Mouse (Mus musculus): ENCODE measurements at regions not wholly inside any gene's neighbourhood (a gene's known extent, or its start where the extent isn't known, plus 50 kb on each side); places are given as distances from the start of the nearest gene placed in this dataset.
"Not testable (repeated sequence)": the region's sequence is repeated elsewhere in the genome, so short reads cannot be mapped to it uniquely, and the experiment has no call there.

- H3K79me2 ChIP-seq (ENCODE audit: control insufficient read depth, insufficient read depth, low read length): no peaks in the 10 kb centered on the region
- H3K36me3 ChIP-seq (ENCODE audit: control insufficient read depth, insufficient read depth, low read length): no peaks in the 10 kb centered on the region
- no peak overlapping the region for H3K9ac ChIP-seq (ENCODE audit: low read depth, low read length)
- no peaks in the 10 kb centered on the region for H3K4me1 ChIP-seq (ENCODE audit: control insufficient read depth, insufficient read depth, low read length)
- no peak overlapping the region for H3K27ac ChIP-seq (replicated peaks; ENCODE audit: insufficient read depth, low read depth, low read length)
- no peaks in the 10 kb centered on the region for H3K27me3 ChIP-seq (ENCODE audit: control insufficient read depth, insufficient read depth, low read length)
- WGBS: 65% methylated on average over 8 of the region's 8 CpGs
- DNase-seq (ENCODE audit: extremely low read depth, low read depth, low spot score): no peak
- TF ChIP-seq CTCF (IDR thresholded peaks at IDR 0.05; ENCODE audit: low read depth, low read length) (no peak), POLR2A (IDR thresholded peaks at IDR 0.05; ENCODE audit: extremely low read depth, insufficient read depth, low read length) (no peak)
- H3K4me3 ChIP-seq (ENCODE audit: insufficient read depth, low read depth, low read length): no peak overlapping the region
Observed at GRCm38 (mm10) chr11:12558176-12558575, 93.4 kb upstream of the Cobl start.

- Histone ChIP-seq H3K79me2 (ENCODE audit: control insufficient read depth, insufficient read depth, low read length) (no peaks in the 10 kb centered on the region), H3K27ac (replicated peaks; ENCODE audit: insufficient read depth, low read depth, low read length) (no peak overlapping the region), H3K4me1 (ENCODE audit: control insufficient read depth, insufficient read depth, low read length) (no peaks in the 10 kb centered on the region), H3K36me3 (ENCODE audit: control insufficient read depth, insufficient read depth, low read length) (no peaks in the 10 kb centered on the region), H3K27me3 (ENCODE audit: control insufficient read depth, insufficient read depth, low read length) (no peaks in the 10 kb centered on the region), H3K4me3 (ENCODE audit: insufficient read depth, low read depth, low read length) (no peak overlapping the region), H3K9ac (ENCODE audit: low read depth, low read length) (no peak overlapping the region)
- TF ChIP-seq CTCF (IDR thresholded peaks at IDR 0.05; ENCODE audit: low read depth, low read length): no peak
- no peak for TF ChIP-seq POLR2A (IDR thresholded peaks at IDR 0.05; ENCODE audit: extremely low read depth, insufficient read depth, low read length)
- 88% methylated on average over 1 of the region's 1 CpGs for WGBS
- DNase-seq (ENCODE audit: extremely low read depth, low read depth, low spot score): no peak
Observed at GRCm38 (mm10) chr11:12545771-12546170, 81.0 kb upstream of the Cobl start.

DNA sequence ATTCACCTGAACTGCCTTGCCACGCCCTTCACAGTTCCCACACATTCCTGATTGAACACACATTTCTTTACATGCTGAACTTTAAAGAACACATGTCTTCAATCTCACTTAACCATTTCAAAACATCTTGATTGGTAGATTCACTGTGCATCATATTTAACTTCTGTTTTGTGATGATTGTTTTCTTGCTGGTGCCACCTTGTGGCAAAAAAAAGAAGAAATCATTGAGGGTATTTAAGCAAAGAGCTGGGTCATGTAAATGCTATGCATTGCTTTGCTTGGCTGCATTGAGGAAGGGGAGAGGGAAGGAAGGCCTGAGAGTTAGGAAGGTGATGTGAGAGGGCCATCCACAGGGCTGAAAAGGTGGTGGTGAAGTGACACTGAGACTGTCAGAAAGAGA is 78.3 kb upstream of the Cobl start:
- Histone ChIP-seq H3K27ac (replicated peaks; ENCODE audit: insufficient read depth, low read depth, low read length) (no peak overlapping the region), H3K36me3 (ENCODE audit: control insufficient read depth, insufficient read depth, low read length) (no peaks in the 10 kb centered on the region), H3K4me1 (ENCODE audit: control insufficient read depth, insufficient read depth, low read length) (no peaks in the 10 kb centered on the region), H3K4me3 (ENCODE audit: insufficient read depth, low read depth, low read length) (no peak overlapping the region), H3K79me2 (ENCODE audit: control insufficient read depth, insufficient read depth, low read length) (no peaks in the 10 kb centered on the region), H3K9ac (ENCODE audit: low read depth, low read length) (no peak overlapping the region), H3K27me3 (ENCODE audit: control insufficient read depth, insufficient read depth, low read length) (no peaks in the 10 kb centered on the region)
- DNase-seq (ENCODE audit: extremely low read depth, low read depth, low spot score): no peak
- 35% methylated on average over 1 of the region's 1 CpGs for WGBS
- TF ChIP-seq POLR2A (IDR thresholded peaks at IDR 0.05; ENCODE audit: extremely low read depth, insufficient read depth, low read length): no peak
- TF ChIP-seq CTCF (IDR thresholded peaks at IDR 0.05; ENCODE audit: low read depth, low read length): no peak

GRCm38 (mm10) chr11:12540333-12540870 is 75.6 kb upstream of the Cobl start:
- WGBS: 61% methylated on average over 5 of the region's 5 CpGs
- DNase-seq (ENCODE audit: extremely low read depth, low read depth, low spot score): no peak
- Histone ChIP-seq H3K4me1 (ENCODE audit: control insufficient read depth, insufficient read depth, low read length) (no peaks in the 10 kb centered on the region), H3K9ac (ENCODE audit: low read depth, low read length) (no peak overlapping the region), H3K36me3 (ENCODE audit: control insufficient read depth, insufficient read depth, low read length) (no peaks in the 10 kb centered on the region), H3K27me3 (ENCODE audit: control insufficient read depth, insufficient read depth, low read length) (no peaks in the 10 kb centered on the region), H3K79me2 (ENCODE audit: control insufficient read depth, insufficient read depth, low read length) (no peaks in the 10 kb centered on the region), H3K27ac (replicated peaks; ENCODE audit: insufficient read depth, low read depth, low read length) (no peak overlapping the region), H3K4me3 (ENCODE audit: insufficient read depth, low read depth, low read length) (no peak overlapping the region)
- no peak for TF ChIP-seq POLR2A (IDR thresholded peaks at IDR 0.05; ENCODE audit: extremely low read depth, insufficient read depth, low read length)
- TF ChIP-seq CTCF (IDR thresholded peaks at IDR 0.05; ENCODE audit: low read depth, low read length): 0 out of 2 replicates have a peak, but pooled peaks have one; percentile 16

DNA sequence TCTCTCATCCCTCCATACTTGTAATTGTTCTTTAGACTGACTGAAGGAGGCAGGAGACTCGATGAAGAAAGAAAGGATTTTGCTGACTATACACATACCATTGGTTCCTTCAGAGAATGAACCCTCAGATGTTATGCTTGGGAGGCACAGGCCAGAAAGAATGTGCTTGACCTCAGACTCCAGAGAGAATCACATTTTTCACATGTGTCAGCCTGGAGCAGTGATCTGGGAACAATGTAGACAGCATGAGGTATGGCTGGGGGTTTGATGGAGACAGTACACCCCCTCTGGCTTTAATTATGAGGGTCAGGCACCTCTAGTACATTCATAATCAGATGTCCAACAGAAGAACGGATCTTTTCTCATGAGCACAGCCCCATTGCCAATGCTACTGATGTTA is 70.3 kb upstream of the Cobl start:
- no peaks in the 10 kb centered on the region for H3K4me1 ChIP-seq (ENCODE audit: control insufficient read depth, insufficient read depth, low read length)
- H3K4me3 ChIP-seq (ENCODE audit: insufficient read depth, low read depth, low read length): no peak overlapping the region
- no peaks in the 10 kb centered on the region for H3K36me3 ChIP-seq (ENCODE audit: control insufficient read depth, insufficient read depth, low read length)
- WGBS: 53% methylated on average over 2 of the region's 2 CpGs
- no peak for DNase-seq (ENCODE audit: extremely low read depth, low read depth, low spot score)
- no peak overlapping the region for H3K9ac ChIP-seq (ENCODE audit: low read depth, low read length)
- no peaks in the 10 kb centered on the region for H3K79me2 ChIP-seq (ENCODE audit: control insufficient read depth, insufficient read depth, low read length)
- TF ChIP-seq POLR2A (IDR thresholded peaks at IDR 0.05; ENCODE audit: extremely low read depth, insufficient read depth, low read length) (no peak), CTCF (IDR thresholded peaks at IDR 0.05; ENCODE audit: low read depth, low read length) (no peak)
- H3K27me3 ChIP-seq (ENCODE audit: control insufficient read depth, insufficient read depth, low read length): no peaks in the 10 kb centered on the region
- H3K27ac ChIP-seq (replicated peaks; ENCODE audit: insufficient read depth, low read depth, low read length): no peak overlapping the region

- H3K9ac ChIP-seq (ENCODE audit: low read depth, low read length): no peak overlapping the region
- DNase-seq (ENCODE audit: extremely low read depth, low read depth, low spot score): peak; percentile 70
- H3K4me1 ChIP-seq (ENCODE audit: control insufficient read depth, insufficient read depth, low read length): no peaks in the 10 kb centered on the region
- no peak overlapping the region for H3K27ac ChIP-seq (replicated peaks; ENCODE audit: insufficient read depth, low read depth, low read length)
- WGBS: 25% methylated on average over 3 of the region's 3 CpGs
- no peaks in the 10 kb centered on the region for H3K79me2 ChIP-seq (ENCODE audit: control insufficient read depth, insufficient read depth, low read length)
- no peak for TF ChIP-seq POLR2A (IDR thresholded peaks at IDR 0.05; ENCODE audit: extremely low read depth, insufficient read depth, low read length)
- peak; percentile 52 for TF ChIP-seq CTCF (IDR thresholded peaks at IDR 0.05; ENCODE audit: low read depth, low read length)
- H3K4me3 ChIP-seq (ENCODE audit: insufficient read depth, low read depth, low read length): no peak overlapping the region
- no peaks in the 10 kb centered on the region for H3K27me3 ChIP-seq (ENCODE audit: control insufficient read depth, insufficient read depth, low read length)
- no peaks in the 10 kb centered on the region for H3K36me3 ChIP-seq (ENCODE audit: control insufficient read depth, insufficient read depth, low read length)
Observed at GRCm38 (mm10) chr11:12532288-12532687, 67.5 kb upstream of the Cobl start.

- H3K36me3 ChIP-seq (ENCODE audit: control insufficient read depth, insufficient read depth, low read length); H3K4me1 ChIP-seq (ENCODE audit: control insufficient read depth, insufficient read depth, low read length); H3K9ac ChIP-seq (ENCODE audit: low read depth, low read length); H3K4me3 ChIP-seq (ENCODE audit: insufficient read depth, low read depth, low read length); H3K27ac ChIP-seq (replicated peaks; ENCODE audit: insufficient read depth, low read depth, low read length); DNase-seq (ENCODE audit: extremely low read depth, low read depth, low spot score); H3K27me3 ChIP-seq (ENCODE audit: control insufficient read depth, insufficient read depth, low read length); H3K79me2 ChIP-seq (ENCODE audit: control insufficient read depth, insufficient read depth, low read length): not testable (repeated sequence)
- WGBS: 88% methylated on average over 2 of the region's 2 CpGs
Observed at GRCm38 (mm10) chr11:12522063-12522462, 57.3 kb upstream of the Cobl start.

All from liver, adult 2 months (tissue).